Mouse (Mus musculus) spleen, adult 2 months (tissue): ENCODE measurements around the gene Adgrl3.

ENCODE experiments used
- CTCF ChIP-seq: fragments of 200-500 bp; IDR thresholded peaks from 2 replicates; pipeline ENCODE4 v1.5.1; 2011; ENCODE audit warnings: mild to moderate bottlenecking, inconsistent platforms; ENCODE audit not compliant: insufficient read depth, insufficient read length, insufficient replicate concordance; ENCODE audit errors: extremely low read depth
- POLR2A ChIP-seq: fragments of 200-500 bp; IDR thresholded peaks from 2 replicates; pipeline ENCODE4 v1.6.1; 2011; ENCODE audit warnings: low read depth, low read length, inconsistent platforms

GRCm38 (mm10) chr5:81054628-81055027, 34.7 kb downstream of the Adgrl3 start:
- TF ChIP-seq CTCF (no peak), POLR2A (no peak)
